24 mouse cellular contexts compared by ENCODE assay signal in the genomic region with DNA sequence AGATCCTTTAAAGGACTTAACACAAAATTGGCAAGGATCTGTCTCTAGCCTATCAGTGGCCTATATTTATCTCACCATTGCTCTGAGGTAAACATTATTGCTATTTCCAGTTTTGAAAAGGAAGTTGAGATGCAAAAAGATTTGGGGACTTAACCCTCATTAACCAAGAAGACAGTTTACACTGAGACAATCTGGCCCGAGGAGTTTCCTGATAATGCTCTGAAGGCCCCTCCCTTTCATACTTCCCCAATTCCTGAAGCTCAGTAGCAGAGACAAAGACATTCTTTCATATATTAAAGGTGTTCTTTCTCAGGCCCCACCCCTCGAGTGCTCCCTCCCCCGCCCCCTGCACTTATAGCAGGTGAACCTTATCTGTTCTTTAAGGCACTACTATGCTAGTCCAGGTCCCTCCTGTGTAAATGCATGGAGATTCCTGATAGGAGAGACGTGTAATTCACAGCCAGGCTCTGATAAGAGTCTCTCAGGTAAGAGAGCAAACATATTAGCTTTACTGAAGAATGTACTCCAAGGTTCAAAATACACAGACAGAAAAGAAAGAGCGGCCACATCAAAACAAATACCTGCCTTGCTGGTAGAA. TPM values are rescaled to one million over a fixed set of nuclear protein-coding genes. Genes with fewer than 3 reads are reported as not detected.
DNase-seq lines count a peak whose midpoint lies in the region; ATAC-seq lines count a peak whose summit lies in the region.
"Had no signal": no experiment of that assay in that cellular context is flagged by ENCODE, and none has a peak within 500 bp of the region (broad histone marks: within the 10 kb centered on the region; RNA-seq: fewer than 3 reads in every experiment).

No protein-coding gene starts in this region.

- no peaks in the 10 kb centered on the region for H3K27me3 ChIP-seq in hindbrain, embryonic 12.5 days
- H3K27me3 ChIP-seq: embryonic facial prominence, embryonic 12.5 days; forebrain, embryonic 13.5 days; midbrain, embryonic 15.5 days; neural tube, embryonic 13.5 days had no signal

- intact Hi-C loops in heart, postnatal 36 days (cut with DNase I), result no loop called here

- H3K4me3 ChIP-seq in hindbrain, embryonic 12.5 days, result no peak overlapping the region
- H3K4me3 ChIP-seq: embryonic facial prominence, embryonic 12.5 days; forebrain, embryonic 13.5 days; gastrocnemius, adult 2 months; hindbrain, embryonic 10.5 days; limb, embryonic 10.5 days; midbrain, embryonic 15.5 days; myocyte; neural tube, embryonic 13.5 days had no signal

- no peak overlapping the region for H3K9ac ChIP-seq in hindbrain, embryonic 12.5 days
- H3K9ac ChIP-seq: embryonic facial prominence, embryonic 12.5 days; forebrain, embryonic 13.5 days; liver, postnatal 0 days; midbrain, embryonic 15.5 days; neural tube, embryonic 13.5 days had no signal

- no peaks in the 10 kb centered on the region for H3K36me3 ChIP-seq in hindbrain, embryonic 12.5 days
- H3K36me3 ChIP-seq: embryonic facial prominence, embryonic 12.5 days; midbrain, embryonic 15.5 days; neural tube, embryonic 13.5 days had no signal

- 0 out of 2 replicates have a peak, but pooled peaks have one; percentile 45 for ATAC-seq in monocyte, adult 5-6 weeks (replicated peaks; ENCODE audit: insufficient number of reproducible peaks, low FRiP score, low TSS enrichment, poor library complexity, severe bottlenecking)
- no peak for ATAC-seq in hindbrain, embryonic 12.5 days (ENCODE audit: low FRiP score)
- ATAC-seq: forebrain, embryonic 13.5 days; hindbrain, postnatal 0 days; liver, postnatal 0 days; midbrain, embryonic 15.5 days had no signal

- DNase-seq in heart, adult 11 months, result peak; percentile 19
- no peak for DNase-seq in heart, postnatal 36 days
- peak; percentile 15 for DNase-seq in lung, postnatal 36 days
- DNase-seq in lung, adult 18-20 months, result no peak
- DNase-seq in adrenal gland, adult 2 months, result no peak
- DNase-seq in ovary, adult 18-20 months (ENCODE audit: low spot score), result no peak
- DNase-seq: cerebellum, adult 11 months; cerebellum, adult 9-11 months; gastrocnemius, adult 2 months; kidney, adult 8-10 months; kidney, postnatal 10 days; liver, postnatal 0 days had no signal

- no peak overlapping the region for H3K4me2 ChIP-seq in hindbrain, embryonic 12.5 days (replicated peaks)
- H3K4me2 ChIP-seq: embryonic facial prominence, embryonic 12.5 days; forebrain, embryonic 13.5 days; heart, embryonic 11.5 days; liver, embryonic 11.5 days; midbrain, embryonic 15.5 days; neural tube, embryonic 13.5 days had no signal

- no peaks in the 10 kb centered on the region for H3K9me3 ChIP-seq in hindbrain, embryonic 12.5 days (replicated peaks)
- H3K9me3 ChIP-seq: embryonic facial prominence, embryonic 12.5 days; forebrain, embryonic 13.5 days; hindbrain, embryonic 10.5 days; limb, embryonic 10.5 days; midbrain, embryonic 15.5 days; neural tube, embryonic 13.5 days had no signal

- 76% methylated on average over 5 of the region's 5 CpGs for WGBS in hindbrain, embryonic 12.5 days

- H3K27ac ChIP-seq in hindbrain, embryonic 12.5 days, result no peak overlapping the region
- H3K27ac ChIP-seq: embryonic facial prominence, embryonic 12.5 days; forebrain, embryonic 13.5 days; gastrocnemius, adult 2 months; hindbrain, embryonic 10.5 days; hindbrain, postnatal 0 days; limb, embryonic 10.5 days; midbrain, embryonic 15.5 days; neural tube, embryonic 13.5 days had no signal

- peaks cover 21% of the 10 kb centered on the region for H3K4me1 ChIP-seq in hindbrain, embryonic 12.5 days

RNA-seq across cellular contexts. Expression of a gene that starts 46.1 kb away (rescaled TPM):
- total RNA-seq in heart, postnatal 36 days (2021), result 10 to 100 TPM; 21.9 to 26.5 TPM
- total RNA-seq in monocyte, adult 5-6 weeks (2017), result 8.4 to 15.1 TPM (median 10.3 TPM) in 3 replicates
- 1 to 10 TPM; 2.1 to 2.8 TPM for total RNA-seq in adrenal gland, adult 2 months (2021)
- 0.74 and 1.3 TPM in 2 replicates for polyA plus RNA-seq in adrenal gland, adult 2 months (2012; rRNA removed)
- 34.5 and 37.0 TPM in 2 replicates for polyA plus RNA-seq in hindbrain, embryonic 12.5 days (2016; fragmentation: Nextera tagmentation; extraction: Ambion mirVana)

Comparison
In these comparisons a context has a peak if more than half of its experiments do, and no peak if none do; other contexts are left out.
1. DNase-seq: peak in heart, adult 11 months (single experiment) and lung, postnatal 36 days (single experiment); none in heart, postnatal 36 days (0 of 2), lung, adult 18-20 months (0 of 2), adrenal gland, adult 2 months (single experiment) and ovary, adult 18-20 months (single experiment).